Mouse (Mus musculus) heart, embryonic 14.5 days (tissue): ENCODE data around the gene Htra1. TPM values are rescaled to one million over a fixed set of nuclear protein-coding genes. Genes with fewer than 3 reads are reported as not detected.

ENCODE experiments used
- microRNA-seq: library from miRNA; unstranded; fragments of <30 nt; microRNA quantifications from one replicate; pipeline ENCODE4, GENCODE M21; 2016
- polyA plus RNA-seq: library from polyadenylated mRNA; unstranded; fragments of >200 nt; fragmentation: Nextera tagmentation; extraction: Ambion mirVana; gene quantifications from 2 replicates; pipeline ENCODE4 v1.2.1, GENCODE M21; 2014

Htra1 gene
- polyA plus RNA-seq, 1 experiment from 2014 or later, result 73.5 TPM

Small RNA genes within 50 kb of the gene (microRNA-seq; reads per million reads assigned to microRNA genes)
- gene Mir7061, result not detected

Other genes starting within 250 kb of the Htra1 start
- gene Btbd16, start 162.0 kb upstream of the Htra1 start, polyA plus RNA-seq, result not detected in 2 replicates
- 49.9 and 55.6 TPM in 2 replicates for gene Plekha1, start 70.4 kb upstream of the Htra1 start, polyA plus RNA-seq
- gene Dmbt1, start 95.9 kb downstream of the Htra1 start, polyA plus RNA-seq, result not detected in 2 replicates
- gene 4933402N03Rik, start 210.2 kb downstream of the Htra1 start, polyA plus RNA-seq, result not detected in 2 replicates
- gene 5430419D17Rik, start 238.3 kb downstream of the Htra1 start, polyA plus RNA-seq, result 0.26 and 0.61 TPM in 2 replicates